Mouse (Mus musculus) heart, embryonic 14.5 days (tissue): ENCODE results near the gene Adipor2. TPM values are rescaled to one million over a fixed set of nuclear protein-coding genes. Genes with fewer than 3 reads are reported as not detected.
"Not testable (repeated sequence)": the region's sequence is repeated elsewhere in the genome, so short reads cannot be mapped to it uniquely, and the experiment has no call there.

Experiments used
- ATAC-seq: fragments of 200-750 bp; cut with Nextera tagmentation; 2 replicates; pipeline ENCODE4 v1.8.0; 2017; ENCODE audit warnings: low read depth, moderate TSS enrichment; ENCODE audit not compliant: insufficient number of reproducible peaks, insufficient read depth, low FRiP score
- H3K27ac ChIP-seq, 2 experiments: fragments of 200-500 bp in 1 of 2; fragments of 300-500 bp in 1 of 2; sonication (generic) in 1 of 2; replicated peaks in 1 of 2; 2 replicates each; pipeline ENCODE4 v1.5.1; 2012 to 2014; ENCODE audit warnings: low read depth in 2 of 2, low read length in 2 of 2, control low read depth in 1 of 2, mild to moderate bottlenecking in 1 of 2, mixed read lengths in 1 of 2; ENCODE audit not compliant: control insufficient read depth in 1 of 2, insufficient read depth in 1 of 2
- H3K27me3 ChIP-seq: fragments of 300-500 bp; sonication (generic); 2 replicates; pipeline ENCODE4 v1.6.1; 2014; ENCODE audit warnings: mild to moderate bottlenecking, low read length, control low read depth; ENCODE audit not compliant: control insufficient read depth, insufficient read depth
- H3K36me3 ChIP-seq: fragments of 300-500 bp; sonication (generic); 2 replicates; pipeline ENCODE4 v1.6.1; 2014; ENCODE audit warnings: mild to moderate bottlenecking, control low read depth, low read length, mixed read lengths; ENCODE audit not compliant: control insufficient read depth, insufficient read depth
- H3K4me1 ChIP-seq, 2 experiments: fragments of 200-500 bp in 1 of 2; fragments of 300-500 bp in 1 of 2; sonication (generic) in 1 of 2; 2 replicates each; pipeline ENCODE4 v1.6.1; 2012 to 2014; ENCODE audit warnings: low read length in 2 of 2, control low read depth in 1 of 2, mixed read lengths in 1 of 2; ENCODE audit not compliant: control insufficient read depth in 2 of 2, insufficient read depth in 2 of 2
- H3K4me2 ChIP-seq: fragments of 300-500 bp; sonication (generic); 2 replicates; pipeline ENCODE4 v1.6.1; 2014; ENCODE audit warnings: mild to moderate bottlenecking, low read length
- H3K4me3 ChIP-seq, 2 experiments: fragments of 200-500 bp in 1 of 2; fragments of 300-500 bp in 1 of 2; sonication (generic) in 1 of 2; 2 replicates each; pipeline ENCODE4 v1.5.1; 2012 to 2014; ENCODE audit warnings: low read length in 2 of 2, mild to moderate bottlenecking in 2 of 2, control low read depth in 1 of 2, low read depth in 1 of 2, moderate library complexity in 1 of 2; ENCODE audit not compliant: control insufficient read depth in 1 of 2, insufficient read depth in 1 of 2
- H3K9ac ChIP-seq: fragments of 300-500 bp; sonication (generic); 2 replicates; pipeline ENCODE4 v1.6.1; 2014; ENCODE audit warnings: mild to moderate bottlenecking, low read length
- H3K9me3 ChIP-seq: fragments of 300-500 bp; sonication (generic); 2 replicates; pipeline ENCODE4 v1.6.1; 2016; ENCODE audit warnings: low read length, control low read depth; ENCODE audit not compliant: control insufficient read depth
- WGBS: fragments of 180-500 bp; shearing (Covaris S2); extraction: QIAGEN DNeasy Blood & Tissue Kit; methylation state at CpG from one replicate; pipeline ENCODE4 v1.1.7; 2014; 5-methylcytosine and 5-hydroxymethylcytosine counted together
- polyA plus RNA-seq: library from polyadenylated mRNA; unstranded; fragments of >200 nt; fragmentation: Nextera tagmentation; extraction: Ambion mirVana; gene quantifications from 2 replicates; pipeline ENCODE4 v1.2.1, GENCODE M21; 2014

Adipor2 gene
- polyA plus RNA-seq, 1 experiment from 2014 or later, result 27.1 TPM

- no peak overlapping the region for H3K9ac ChIP-seq
- no peak overlapping the region for H3K4me3 ChIP-seq
- no peak overlapping the region for H3K27ac ChIP-seq
- H3K4me1 ChIP-seq, result peaks cover 3 to 23% of the 10 kb centered on the region in 2 experiments; a peak in 3 of 4 replicates
- no peaks in the 10 kb centered on the region for H3K9me3 ChIP-seq
- no peak for ATAC-seq
- no peak overlapping the region for H3K4me2 ChIP-seq
- H3K27me3 ChIP-seq, result no peaks in the 10 kb centered on the region
- H3K36me3 ChIP-seq, result peaks cover 20% of the 10 kb centered on the region
Measured at GRCm38 (mm10) chr6:119373000-119373705, 44.4 kb downstream of the Adipor2 start.

GRCm38 (mm10) chr6:119372237-119372636, 45.3 kb downstream of the Adipor2 start:
- WGBS, result 18% methylated on average over 5 of the region's 5 CpGs
- Histone ChIP-seq H3K4me3 (no peak overlapping the region), H3K9ac (no peak overlapping the region), H3K27me3 (no peaks in the 10 kb centered on the region), H3K36me3 (peaks cover 24% of the 10 kb centered on the region), H3K4me1 (peaks cover 0 to 14% of the 10 kb centered on the region in 2 experiments; a peak in 3 of 4 replicates), H3K27ac (no peak overlapping the region), H3K9me3 (no peaks in the 10 kb centered on the region), H3K4me2 (no peak overlapping the region)
- ATAC-seq, result no peak

- Histone ChIP-seq H3K4me1 (peaks cover 0 to 9% of the 10 kb centered on the region in 2 experiments; a peak in 3 of 4 replicates), H3K9ac (no peak overlapping the region), H3K4me2 (no peak overlapping the region), H3K4me3 (no peak overlapping the region), H3K9me3 (no peaks in the 10 kb centered on the region), H3K27ac (no peak overlapping the region), H3K36me3 (peaks cover 24% of the 10 kb centered on the region), H3K27me3 (no peaks in the 10 kb centered on the region)
- ATAC-seq, result no peak
Measured at GRCm38 (mm10) chr6:119371624-119372023, 45.9 kb downstream of the Adipor2 start.

DNA sequence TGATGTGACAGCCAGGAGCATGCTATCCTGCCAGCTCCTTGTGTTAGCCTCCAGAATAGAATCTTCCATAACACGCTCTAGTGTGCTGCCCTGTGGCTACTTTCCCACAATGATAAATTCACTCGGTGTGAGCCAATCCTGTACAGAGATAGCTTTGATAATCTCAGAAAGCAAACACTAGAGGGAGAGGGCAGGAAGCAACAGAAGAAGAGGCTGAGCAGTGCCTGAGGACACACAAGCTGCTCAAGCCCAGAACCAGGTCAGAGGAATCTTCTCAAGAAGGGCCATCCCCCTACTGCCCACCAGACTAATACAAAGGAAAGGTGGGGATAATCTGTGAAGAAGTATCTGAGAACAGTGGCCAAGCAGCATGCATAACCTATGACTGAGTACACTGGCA, 50.1 kb downstream of the Adipor2 start:
- no peak overlapping the region for H3K4me2 ChIP-seq
- peaks cover 0 to 8% of the 10 kb centered on the region in 2 experiments; a peak in 2 of 4 replicates for H3K4me1 ChIP-seq
- WGBS, result 54% methylated on average over 2 of the region's 2 CpGs
- H3K9me3 ChIP-seq, result no peaks in the 10 kb centered on the region
- H3K27me3 ChIP-seq, result no peaks in the 10 kb centered on the region
- no peak overlapping the region for H3K9ac ChIP-seq
- no peak overlapping the region for H3K27ac ChIP-seq
- H3K36me3 ChIP-seq, result peaks cover 52% of the 10 kb centered on the region
- ATAC-seq, result no peak
- no peak overlapping the region for H3K4me3 ChIP-seq

DNA sequence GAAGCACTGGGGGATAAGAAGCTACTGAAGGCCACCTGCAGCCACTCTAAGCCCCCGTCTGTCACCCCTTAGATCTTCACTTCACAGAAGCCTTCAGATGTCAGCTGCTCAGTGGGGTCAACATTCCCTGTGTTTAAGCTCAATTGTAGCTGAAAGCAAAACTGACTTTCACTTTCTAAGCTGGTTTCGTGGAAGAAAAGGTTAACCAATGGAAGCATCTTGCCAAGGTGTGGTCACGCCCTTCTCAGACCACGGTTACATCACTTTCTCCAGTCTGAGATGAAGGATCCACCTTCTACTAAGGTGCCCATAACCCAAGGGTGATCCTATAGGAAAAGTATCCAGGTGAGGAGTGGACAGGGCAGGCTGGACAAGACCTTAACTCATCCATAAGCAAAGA, 50.7 kb downstream of the Adipor2 start:
- not testable (repeated sequence) for H3K4me3 ChIP-seq, H3K27ac ChIP-seq, H3K9ac ChIP-seq, ATAC-seq, H3K4me1 ChIP-seq, H3K9me3 ChIP-seq, H3K27me3 ChIP-seq, H3K4me2 ChIP-seq
- WGBS, result 59% methylated on average over 3 of the region's 4 CpGs
- peaks cover 53% of the 10 kb centered on the region for H3K36me3 ChIP-seq

GRCm38 (mm10) chr6:119363593-119363992, 53.9 kb downstream of the Adipor2 start:
- Histone ChIP-seq H3K9ac (no peak overlapping the region), H3K4me2 (no peak overlapping the region), H3K27me3 (no peaks in the 10 kb centered on the region), H3K4me3 (no peak overlapping the region), H3K4me1 (peaks cover 0 to 4% of the 10 kb centered on the region in 2 experiments; a peak in 1 of 4 replicates), H3K9me3 (no peaks in the 10 kb centered on the region), H3K36me3 (peaks cover 69% of the 10 kb centered on the region), H3K27ac (no peak overlapping the region)
- ATAC-seq, result no peak
- 92% methylated on average over 5 of the region's 5 CpGs for WGBS

GRCm38 (mm10) chr6:119360925-119361702, 56.4 kb downstream of the Adipor2 start:
- Histone ChIP-seq H3K36me3 (peaks cover 81% of the 10 kb centered on the region), H3K4me2 (no peak overlapping the region), H3K9me3 (no peaks in the 10 kb centered on the region), H3K27me3 (no peaks in the 10 kb centered on the region), H3K27ac (no peak overlapping the region), H3K4me3 (no peak overlapping the region), H3K4me1 (peaks cover 0 to 4% of the 10 kb centered on the region in 2 experiments; a peak in 1 of 4 replicates), H3K9ac (no peak overlapping the region)
- ATAC-seq, result no peak
- WGBS, result 65% methylated on average over 3 of the region's 3 CpGs
